Mouse (Mus musculus) megakaryocyte progenitor cell, adult 5-6 weeks (primary cell): ENCODE measurements around the gene Abhd5. TPM values are rescaled to one million over a fixed set of nuclear protein-coding genes. Genes with fewer than 3 reads are reported as not detected.

Experiments used
- ATAC-seq: replicated peaks from 2 replicates; pipeline ENCODE4 v1.8.0; 2016; ENCODE audit warnings: mild to moderate bottlenecking, moderate TSS enrichment, inconsistent platforms; ENCODE audit not compliant: poor library complexity
- total RNA-seq, 2 experiments: library from RNA; stranded (forward) in 1 of 2; stranded (reverse) in 1 of 2; fragments of 157-497, 149-512 nt in 1 of 2; fragments of 200-1000 nt in 1 of 2; gene quantifications; 2 replicates each; pipeline versions ENCODE4 v1.2.3 to v1.2.4; 2015 to 2017

Gene Abhd5
- total RNA-seq, 2 experiments from 2014 or later, result 42.2 to 44.1 TPM

DNA sequence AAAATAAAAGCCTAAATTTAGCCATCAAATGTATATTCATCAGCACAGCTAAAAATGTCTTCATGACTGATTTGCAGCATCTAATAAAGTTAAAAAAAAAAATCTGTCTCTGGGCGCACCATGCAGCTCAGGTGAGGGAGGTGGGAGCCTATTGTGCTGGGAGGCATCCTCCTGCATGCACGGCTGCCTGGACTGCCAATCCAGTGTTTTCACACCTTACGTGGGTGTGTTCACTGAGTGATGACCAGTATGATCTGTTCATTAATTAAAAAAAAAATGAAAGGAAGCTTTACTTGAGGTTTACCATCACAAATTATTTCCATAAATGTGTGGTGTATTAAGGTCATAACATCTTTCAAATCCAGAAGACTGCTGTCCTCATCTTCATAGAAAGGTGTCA lies 6.1 kb upstream of the Abhd5 start:
- ATAC-seq, result no peak

DNA sequence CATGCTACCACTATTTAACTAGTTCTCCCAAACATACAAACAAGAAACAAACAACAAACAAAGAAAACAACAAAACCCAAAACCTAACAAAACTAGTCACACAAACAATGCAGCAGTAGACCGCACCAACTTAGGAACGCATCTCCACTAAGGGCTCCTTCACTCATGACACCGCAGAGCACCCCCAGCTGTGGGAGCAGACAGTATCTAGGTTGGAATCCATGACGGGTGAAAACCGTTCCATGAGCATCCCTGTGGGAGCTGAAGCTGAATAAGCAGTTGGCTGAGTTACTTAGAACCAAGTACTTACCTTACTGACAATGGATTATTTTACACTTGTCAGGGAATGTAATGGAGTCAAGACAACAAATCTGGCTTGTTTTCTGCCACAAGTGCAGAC lies 5.3 kb upstream of the Abhd5 start:
- no peak for ATAC-seq

DNA sequence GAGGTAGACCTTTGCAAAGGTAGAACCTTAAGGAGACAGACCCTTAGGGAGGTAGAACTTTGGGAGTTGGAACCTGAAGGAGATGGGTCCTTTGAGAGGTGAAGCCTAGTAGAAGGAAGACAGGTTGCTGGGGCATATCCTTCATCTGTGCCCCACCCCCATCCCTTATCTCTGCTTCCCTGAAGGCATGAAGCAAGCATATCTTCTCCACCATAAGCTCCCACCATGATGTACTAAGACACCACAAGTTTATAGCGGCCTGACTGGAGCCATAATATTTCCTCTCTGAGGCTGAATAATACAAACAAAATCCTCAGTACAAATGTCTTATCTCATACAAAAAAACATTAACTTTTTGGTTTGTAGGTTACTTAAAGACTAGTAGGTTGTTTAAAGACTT lies 3.5 kb upstream of the Abhd5 start:
- no peak for ATAC-seq

DNA sequence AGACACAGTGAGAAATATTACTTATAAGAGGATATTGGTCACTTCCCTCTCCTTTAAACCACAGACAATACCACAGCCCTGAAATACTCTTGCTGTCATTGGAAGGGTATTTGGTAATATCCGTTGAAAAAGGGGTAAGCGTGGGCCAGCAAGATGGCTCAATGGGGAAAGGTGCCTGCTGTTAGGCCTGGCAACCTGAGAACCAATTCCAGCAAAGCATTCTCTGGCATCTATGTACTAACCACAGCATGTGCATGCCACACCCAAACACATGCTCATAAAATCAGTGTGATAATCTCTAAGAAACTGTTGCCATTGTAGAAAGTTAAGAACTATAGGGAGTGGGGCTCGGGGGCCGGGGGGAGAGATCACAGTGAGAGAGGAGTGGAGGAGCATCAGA lies 2.1 kb upstream of the Abhd5 start:
- peak; percentile 65 for ATAC-seq

DNA sequence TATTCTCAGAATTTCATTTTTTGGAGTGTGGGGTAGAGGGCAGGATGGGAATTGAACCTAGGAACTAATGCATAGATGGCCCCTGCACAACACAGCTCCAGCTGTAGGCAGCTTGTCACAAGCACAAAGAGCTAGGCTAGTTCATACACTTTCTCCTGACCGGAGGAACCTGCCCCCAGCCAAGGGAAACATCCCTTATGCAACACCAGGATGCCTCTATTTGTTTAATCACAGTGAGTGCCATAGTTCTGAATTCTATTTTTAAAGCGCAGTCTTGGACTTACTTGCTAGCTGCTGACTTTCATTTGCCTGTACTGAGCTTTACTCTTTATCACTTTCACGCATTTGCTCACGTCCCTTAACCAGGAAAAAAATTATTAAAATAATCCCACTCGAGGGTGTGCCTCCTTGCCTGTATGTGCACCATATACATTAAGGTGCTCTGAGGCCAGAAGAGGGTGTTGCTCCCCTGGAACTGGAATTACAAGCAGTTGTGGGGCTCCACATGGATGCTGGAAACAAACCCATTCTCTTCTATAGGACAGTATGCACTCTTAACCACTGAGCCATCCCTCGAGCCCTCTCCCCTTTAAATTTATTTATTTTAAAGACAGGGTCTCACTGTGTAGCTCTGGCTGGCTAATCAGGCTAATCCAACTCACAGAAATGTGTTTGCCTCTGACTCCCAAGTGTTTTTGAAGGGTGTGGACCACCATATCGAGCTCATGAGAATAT lies 845 bp upstream of the Abhd5 start:
- ATAC-seq, result no peak

DNA sequence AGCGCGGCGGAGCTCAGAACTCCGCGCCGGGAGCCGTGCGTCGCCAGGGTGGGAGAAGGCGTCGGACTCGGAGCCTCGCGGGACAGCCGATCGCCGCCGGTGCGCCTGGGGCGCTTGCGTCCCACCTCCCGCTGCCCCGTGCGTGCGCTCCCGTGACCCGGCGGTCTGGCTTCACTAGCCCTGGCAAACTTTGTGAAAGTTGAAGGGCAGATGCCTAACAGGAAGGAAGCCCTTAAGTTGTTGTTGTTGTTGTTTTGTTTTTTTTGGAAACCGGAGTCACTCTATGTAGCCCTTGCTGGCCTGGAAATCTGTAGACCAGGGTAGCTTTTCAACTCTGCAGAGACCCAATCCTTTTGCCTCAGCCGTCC lies 601 bp downstream of the Abhd5 start:
- ATAC-seq, result peak; percentile 3; the same call in 1 of the 2 replicates

DNA sequence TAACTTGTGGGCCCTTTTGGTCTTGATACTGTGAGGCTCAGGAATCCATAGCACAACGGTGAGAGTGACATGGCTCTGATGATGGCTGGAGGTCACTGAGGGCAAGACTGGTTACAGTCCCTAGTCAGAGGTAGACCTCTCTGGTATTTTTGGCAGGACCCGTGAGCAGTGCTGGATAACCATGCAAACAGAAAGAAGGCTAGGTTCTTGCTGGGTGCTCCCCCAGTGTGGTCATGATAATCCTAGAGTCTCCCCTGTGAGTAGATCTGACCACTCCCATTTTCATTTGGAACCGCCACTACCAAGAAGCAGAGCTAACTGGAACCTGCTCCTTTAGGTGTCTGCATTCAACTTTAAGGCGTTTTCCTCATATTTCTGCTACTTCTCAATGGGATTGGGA lies 1.5 kb downstream of the Abhd5 start:
- no peak for ATAC-seq

DNA sequence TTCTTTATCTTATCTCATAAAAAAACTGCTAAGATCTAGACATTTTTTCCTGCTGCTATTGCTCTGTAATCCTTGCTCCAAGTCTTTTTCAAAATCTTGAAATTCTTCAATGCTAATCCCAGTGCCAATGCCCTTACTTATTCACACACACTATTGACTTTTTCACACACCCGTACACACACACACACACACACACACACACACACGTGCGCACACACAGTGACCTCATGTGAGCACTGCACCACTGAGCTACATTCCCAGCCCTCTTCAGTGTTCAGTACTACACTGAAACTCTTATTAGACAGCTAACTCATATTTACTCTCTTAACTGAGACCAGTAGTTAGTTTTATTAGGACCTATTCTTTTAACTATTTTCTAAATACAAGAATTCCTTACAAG lies 2.8 kb downstream of the Abhd5 start:
- ATAC-seq, result no peak

DNA sequence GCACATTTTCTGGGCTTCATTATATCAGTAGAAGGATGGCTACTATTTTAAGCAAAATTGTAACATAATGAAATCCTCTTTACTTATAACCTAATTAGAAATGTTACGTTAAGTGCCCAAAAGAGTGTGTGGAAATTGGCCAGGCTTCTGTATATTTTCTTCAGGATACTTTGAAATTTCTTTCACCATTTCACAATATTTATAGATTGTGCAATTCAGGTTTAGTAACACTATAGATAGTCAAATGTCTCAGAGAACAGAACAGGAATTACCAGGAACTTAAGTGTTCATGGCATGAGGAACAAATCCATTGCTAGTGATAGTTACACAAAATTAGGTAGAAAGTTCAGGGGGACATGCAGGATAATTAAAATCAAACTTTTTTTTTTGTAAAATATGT lies 5.7 kb downstream of the Abhd5 start:
- ATAC-seq, result peak; percentile 70

DNA sequence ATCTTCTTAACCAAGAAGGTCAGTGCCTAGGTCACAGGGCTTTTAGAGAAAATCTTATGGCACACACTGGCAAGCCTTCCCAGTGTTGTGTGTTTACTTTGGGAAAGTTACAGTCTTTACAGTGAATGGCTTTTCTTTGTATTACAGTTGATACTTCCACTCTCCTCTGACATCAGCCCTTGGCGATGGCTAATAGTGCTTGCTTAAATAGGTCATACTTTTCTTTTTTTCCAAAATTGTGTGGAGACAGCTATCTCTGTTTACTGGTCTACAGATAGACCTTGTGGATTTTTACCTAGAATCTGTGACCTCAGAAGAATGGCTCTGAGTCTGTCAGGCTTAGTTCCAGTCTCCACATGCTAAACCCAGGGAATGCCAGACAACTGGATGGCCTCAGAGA lies 6.2 kb downstream of the Abhd5 start:
- no peak for ATAC-seq

DNA sequence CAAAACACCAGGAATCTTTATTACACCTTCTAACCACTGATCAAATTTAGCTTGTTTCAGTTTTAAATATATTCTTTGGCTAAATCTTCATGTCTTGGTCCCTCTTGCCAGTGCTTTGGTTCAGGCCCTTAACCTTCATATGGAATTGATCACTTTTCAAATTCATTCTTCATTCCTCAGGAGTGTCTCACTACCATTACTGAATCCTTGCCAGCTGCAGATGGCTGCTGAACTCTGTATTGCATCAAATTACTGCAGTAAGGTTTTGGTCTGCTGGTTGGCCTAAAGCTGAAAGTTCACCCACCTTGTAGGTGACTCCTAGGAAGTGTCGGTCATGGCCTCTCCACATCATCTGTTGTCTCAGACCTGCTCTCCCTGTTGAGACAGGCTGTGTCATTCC lies 12.8 kb downstream of the Abhd5 start:
- ATAC-seq, result no peak

DNA sequence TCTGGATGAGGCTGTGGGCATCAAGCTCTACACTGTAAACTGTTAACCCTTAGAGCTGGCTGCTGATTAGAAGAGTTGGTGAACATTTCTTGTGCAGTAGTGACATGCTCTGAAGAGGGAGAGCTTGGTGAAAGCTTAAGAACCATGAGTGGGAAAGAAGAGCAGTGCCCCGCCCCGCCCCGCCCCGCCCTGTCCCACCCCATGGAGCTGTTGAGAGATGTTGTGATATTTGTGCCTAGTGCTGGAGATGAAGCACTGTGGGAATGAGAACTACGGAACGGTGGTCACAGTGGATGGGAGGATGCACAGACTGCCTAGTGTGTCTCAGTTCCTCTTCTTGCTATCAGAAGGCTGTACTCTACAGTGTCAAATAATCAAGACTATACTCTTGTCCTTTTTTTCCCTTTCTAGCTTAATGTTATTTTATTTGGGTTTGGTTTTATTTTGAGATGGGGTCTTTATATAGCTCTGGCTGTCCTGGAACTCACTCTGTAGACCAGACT lies 18.9 kb downstream of the Abhd5 start:
- no peak for ATAC-seq

DNA sequence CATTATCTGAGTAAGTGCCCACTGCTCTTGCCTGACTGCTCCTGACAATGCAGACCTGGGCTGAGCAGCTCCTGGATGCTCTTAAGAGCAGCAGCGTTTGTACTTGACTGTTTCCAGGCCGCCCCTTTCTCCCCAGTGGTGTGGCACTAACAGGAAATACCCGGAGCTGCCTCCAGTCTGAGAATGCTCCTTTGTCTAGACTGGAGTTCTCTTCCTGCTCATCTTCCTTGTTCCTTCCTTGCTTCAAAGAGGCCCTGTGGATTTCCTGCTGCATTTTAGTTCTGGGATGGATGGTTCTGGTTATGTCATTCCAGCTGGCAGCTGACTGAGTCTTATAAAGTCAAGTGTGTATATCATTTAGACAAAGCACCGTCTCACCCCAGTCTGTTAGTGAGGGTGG lies 21.1 kb downstream of the Abhd5 start:
- ATAC-seq, result no peak

DNA sequence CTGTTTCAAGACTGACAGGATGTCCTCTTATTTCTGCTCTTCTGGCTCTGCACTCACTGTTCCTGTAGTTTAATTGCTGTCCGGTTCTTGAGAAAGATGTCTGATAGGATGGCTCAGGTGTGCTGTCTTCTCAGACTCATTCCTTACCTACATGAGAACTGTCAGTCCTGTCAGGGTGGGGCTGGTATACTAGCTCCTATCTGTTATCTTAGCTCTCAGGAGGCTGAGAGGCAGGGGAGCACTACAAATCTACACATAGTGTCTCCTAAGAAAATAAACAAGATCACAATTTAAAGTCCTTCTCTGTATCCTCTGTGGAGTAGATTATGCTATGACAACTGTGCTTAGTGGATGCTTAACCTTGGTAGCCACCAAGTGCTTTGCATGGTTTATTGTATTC lies 21.6 kb downstream of the Abhd5 start:
- no peak for ATAC-seq

DNA sequence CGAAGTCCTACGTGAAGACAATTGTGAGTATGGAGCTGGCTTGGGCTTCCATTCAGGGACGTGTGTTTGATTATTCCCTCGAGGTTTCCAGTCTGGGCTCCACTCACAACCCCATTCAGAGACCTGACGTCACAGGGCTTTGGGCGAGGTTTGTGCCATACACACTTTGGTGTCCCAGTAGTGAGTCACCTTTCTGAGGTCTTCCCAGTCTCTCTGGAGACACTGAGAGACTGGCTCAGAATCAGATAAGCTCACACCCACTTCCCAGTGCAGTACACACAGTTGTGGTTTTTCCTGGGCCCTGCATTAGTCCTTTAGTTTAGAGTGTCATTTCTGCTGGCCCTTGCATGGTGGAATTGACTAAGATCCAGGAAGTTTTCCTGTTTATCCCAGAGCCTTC lies 27.6 kb downstream of the Abhd5 start:
- ATAC-seq, result no peak

DNA sequence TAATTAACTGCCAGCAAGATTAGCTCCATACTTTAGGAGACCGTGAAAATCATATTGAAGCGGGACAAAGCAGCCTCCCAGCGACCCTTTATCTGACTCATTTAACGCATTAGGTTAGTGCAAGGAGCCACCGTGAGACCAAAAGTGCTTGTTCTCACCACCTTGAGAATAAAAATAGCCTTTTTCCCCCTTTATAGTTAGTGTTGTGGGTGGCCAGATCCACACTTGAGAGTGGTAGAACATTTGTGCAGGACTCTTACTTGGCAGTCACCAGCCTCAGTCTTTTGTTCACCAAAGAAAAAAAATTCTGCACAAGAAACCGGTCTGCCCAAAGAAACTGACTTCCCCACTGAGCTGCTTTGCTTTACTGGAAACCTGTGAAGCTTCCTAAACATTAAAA lies 29.6 kb downstream of the Abhd5 start:
- no peak for ATAC-seq

DNA sequence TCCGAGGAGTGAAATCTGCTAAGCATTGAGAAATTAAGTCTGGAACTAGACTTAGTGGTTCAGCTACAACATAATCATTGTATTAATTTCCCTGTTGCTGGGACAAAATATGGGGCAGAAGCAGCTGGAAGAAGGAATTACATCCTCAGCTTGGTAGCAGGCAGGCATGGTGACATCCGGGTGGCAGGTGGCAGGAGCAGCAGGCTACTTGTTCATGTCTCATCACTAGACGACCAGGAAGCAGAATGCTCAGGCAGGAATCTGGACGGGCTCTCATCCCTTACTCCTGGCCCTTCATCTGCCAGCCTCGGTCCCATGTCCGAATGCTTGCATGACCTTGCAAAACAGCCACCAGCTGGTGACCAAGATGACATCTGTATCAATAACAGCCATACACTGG lies 30.6 kb downstream of the Abhd5 start:
- ATAC-seq, result no peak

DNA sequence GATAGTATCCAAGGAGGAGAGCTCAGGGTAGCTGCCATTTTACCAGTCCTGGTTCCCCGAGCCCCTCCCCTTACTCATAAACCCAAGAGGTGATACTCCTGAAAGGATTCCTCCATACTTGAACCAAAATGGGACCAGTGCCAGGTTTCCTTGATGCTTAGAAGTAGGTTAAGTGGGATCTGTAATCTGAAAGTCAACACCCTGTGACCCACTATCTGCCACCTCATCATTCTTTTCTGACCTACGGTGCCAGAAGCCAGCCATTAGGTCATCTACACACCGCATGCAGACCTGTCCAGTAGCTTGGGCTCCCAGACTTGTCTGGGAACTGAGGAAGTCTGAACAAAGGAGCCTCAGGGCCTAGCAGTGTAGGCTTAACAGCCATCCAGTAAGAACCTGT lies 34.6 kb downstream of the Abhd5 start:
- no peak for ATAC-seq

DNA sequence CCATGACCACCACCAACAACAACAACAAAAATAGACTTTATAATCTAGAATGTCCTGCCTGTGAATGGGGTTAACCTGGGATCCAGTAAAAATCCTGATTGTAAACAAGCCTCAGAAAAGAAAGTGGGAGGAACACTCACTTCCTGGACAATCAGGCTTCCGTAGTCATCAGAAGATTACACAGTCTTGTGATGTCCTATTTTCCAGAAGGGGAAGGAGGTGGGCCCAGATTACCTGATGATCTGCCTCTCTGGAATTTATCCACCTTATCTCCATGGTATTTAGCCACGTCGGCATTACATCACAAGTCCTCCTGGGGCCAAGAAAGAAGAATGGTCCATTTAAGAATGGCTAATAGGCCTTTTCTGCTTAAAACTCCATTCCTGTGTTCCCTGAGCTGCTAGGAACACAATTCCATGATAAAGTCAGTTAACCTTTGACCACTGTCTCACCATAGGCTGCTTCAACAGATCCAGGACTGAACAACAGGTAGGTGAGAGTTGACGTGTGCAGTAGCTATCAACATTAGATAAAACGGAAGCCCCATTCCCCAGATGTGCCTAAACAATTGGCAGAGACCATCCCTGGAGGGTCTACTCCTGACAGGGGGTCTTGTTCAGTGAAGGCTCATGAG lies 38.0 kb downstream of the Abhd5 start:
- no peak for ATAC-seq

DNA sequence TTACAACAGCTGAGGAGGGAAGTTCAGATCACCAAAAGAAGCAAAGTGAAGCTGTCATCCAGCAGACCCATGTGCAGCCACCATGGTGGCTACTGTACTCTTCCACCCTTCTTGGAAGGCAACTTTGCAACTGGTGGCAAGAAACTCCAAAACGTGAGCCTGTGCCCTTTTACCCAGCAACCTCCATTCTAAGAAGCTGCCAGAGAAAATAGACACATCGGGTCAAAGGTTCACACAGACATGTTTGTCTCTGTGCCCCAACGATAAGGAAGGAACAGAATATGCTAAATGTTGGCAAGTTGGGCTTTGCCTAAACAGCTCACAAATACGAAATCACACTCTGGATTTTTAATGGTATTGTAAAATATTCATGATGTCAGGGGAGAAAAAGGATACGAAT lies 44.4 kb downstream of the Abhd5 start:
- no peak for ATAC-seq

DNA sequence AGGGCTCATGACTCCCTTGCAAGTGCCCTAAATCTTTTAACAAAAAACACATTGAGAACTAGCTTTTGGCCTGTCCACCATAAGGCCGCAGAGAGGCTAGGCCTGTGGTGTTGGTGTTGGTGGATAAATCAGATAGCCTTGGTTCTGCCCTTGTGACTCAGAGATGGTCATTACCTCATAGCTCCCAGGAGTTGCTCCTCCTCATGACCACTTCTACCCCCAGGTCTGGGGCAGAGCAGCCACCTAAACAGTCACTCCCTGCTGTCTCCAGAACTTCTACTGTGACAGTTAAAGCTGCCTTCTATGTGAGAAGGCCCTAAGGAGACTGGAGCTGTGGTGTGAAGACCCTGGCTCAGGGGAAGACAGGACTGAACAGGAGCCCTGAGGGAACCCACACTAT lies 45.7 kb downstream of the Abhd5 start:
- no peak for ATAC-seq

DNA sequence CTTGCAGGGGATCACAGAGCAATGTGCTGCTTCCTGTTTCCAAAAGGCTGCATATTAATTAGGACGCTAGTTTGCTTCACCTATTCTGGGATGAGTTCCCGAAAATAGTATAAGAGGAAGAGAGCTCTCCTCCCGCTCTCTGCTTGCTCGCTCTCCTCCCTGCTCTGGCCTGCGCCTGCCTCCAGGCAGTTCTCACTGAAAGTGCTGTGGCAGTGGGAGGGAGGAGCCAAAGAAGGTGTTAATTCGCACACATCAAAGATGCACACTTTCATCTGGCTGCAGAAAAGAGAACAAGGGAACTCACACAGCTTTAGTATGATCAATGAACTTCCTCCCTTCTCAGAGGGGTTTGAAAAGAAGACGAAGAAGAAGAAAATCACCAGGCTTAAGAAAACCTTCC lies 47.3 kb downstream of the Abhd5 start:
- ATAC-seq, result peak; percentile 50

DNA sequence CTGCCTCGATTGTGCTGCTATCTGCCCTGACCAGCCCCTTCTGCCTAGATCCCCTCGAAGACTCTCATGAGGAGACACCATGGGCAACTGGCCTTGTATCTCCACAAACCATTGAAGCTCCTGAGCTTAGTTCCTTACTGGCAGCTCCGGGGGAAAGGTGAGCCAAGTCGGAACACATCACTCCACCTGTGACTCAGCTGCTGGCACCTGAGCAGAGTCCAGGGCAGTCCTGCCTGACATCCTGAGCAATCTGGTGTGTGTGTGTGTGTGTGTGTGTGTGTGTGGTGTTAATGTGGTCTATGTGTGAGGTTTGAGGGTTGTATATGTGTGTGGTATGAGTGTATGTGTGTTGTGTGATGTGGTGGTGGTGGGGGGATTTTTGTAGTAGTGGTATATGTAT lies 49.8 kb downstream of the Abhd5 start:
- no peak for ATAC-seq
